Mouse (Mus musculus) liver, embryonic 16.5 days (tissue): ENCODE data around the gene Sptbn4. TPM values are rescaled to one million over a fixed set of nuclear protein-coding genes. Genes with fewer than 3 reads are reported as not detected.

Source experiments
- ATAC-seq: fragments of 200-750 bp; cut with Nextera tagmentation; 2 replicates; pipeline ENCODE4 v1.8.0; 2017; ENCODE audit warnings: low read depth, mild to moderate bottlenecking, moderate number of reproducible peaks, moderate library complexity
- H3K27ac ChIP-seq: fragments of 300-500 bp; sonication (generic); 2 replicates; pipeline ENCODE4 v1.5.1; 2014; ENCODE audit warnings: mild to moderate bottlenecking, low read length
- H3K27me3 ChIP-seq: fragments of 300-500 bp; sonication (generic); 2 replicates; pipeline ENCODE4 v1.6.1; 2014; ENCODE audit warnings: low read depth, low read length, mixed read lengths; ENCODE audit not compliant: control insufficient read depth, insufficient read depth
- H3K36me3 ChIP-seq: fragments of 300-500 bp; sonication (generic); 2 replicates; pipeline ENCODE4 v1.6.1; 2014; ENCODE audit warnings: mild to moderate bottlenecking; ENCODE audit not compliant: control insufficient read depth, insufficient read depth
- H3K4me1 ChIP-seq: fragments of 300-500 bp; sonication (generic); 2 replicates; pipeline ENCODE4 v1.6.1; 2014; ENCODE audit warnings: low read depth, low read length, mixed read lengths; ENCODE audit not compliant: control insufficient read depth
- H3K4me2 ChIP-seq: fragments of 300-500 bp; sonication (generic); 2 replicates; pipeline ENCODE4 v1.6.1; 2014; ENCODE audit warnings: low read depth, low read length, mixed read lengths
- H3K4me3 ChIP-seq: fragments of 300-500 bp; sonication (generic); 2 replicates; pipeline ENCODE4 v1.5.1; 2014; ENCODE audit warnings: low read depth, mild to moderate bottlenecking, low read length
- H3K9ac ChIP-seq: fragments of 300-500 bp; sonication (generic); 2 replicates; pipeline ENCODE4 v1.6.1; 2014; ENCODE audit warnings: low read depth, low read length
- H3K9me3 ChIP-seq: fragments of 300-500 bp; sonication (generic); replicated peaks from 2 replicates; pipeline ENCODE4 v1.6.1; 2016; ENCODE audit warnings: low read length; ENCODE audit not compliant: control insufficient read depth
- WGBS: fragments of 180-500 bp; shearing (Covaris S2); extraction: QIAGEN DNeasy Blood & Tissue Kit; methylation state at CpG from one replicate; pipeline ENCODE4 v1.1.7; 2014; ENCODE audit not compliant: insufficient replicate concordance; 5-methylcytosine and 5-hydroxymethylcytosine counted together
- polyA plus RNA-seq: library from polyadenylated mRNA; unstranded; fragments of >200 nt; fragmentation: Nextera tagmentation; extraction: Ambion mirVana; gene quantifications from 2 replicates; pipeline ENCODE4 v1.2.1, GENCODE M21; 2015

Gene Sptbn4
- polyA plus RNA-seq, 1 experiment from 2014 or later = 0.02 TPM

- Histone ChIP-seq H3K27ac (no peak overlapping the region), H3K36me3 (peaks cover 47% of the 10 kb centered on the region), H3K4me1 (peaks cover 2% of the 10 kb centered on the region; the same call in 1 of the 2 replicates), H3K4me2 (no peak overlapping the region), H3K9me3 (no peaks in the 10 kb centered on the region), H3K4me3 (no peak overlapping the region), H3K9ac (no peak overlapping the region), H3K27me3 (no peaks in the 10 kb centered on the region)
- no peak for ATAC-seq
- 63% methylated on average over 4 of the region's 4 CpGs for WGBS
These were observed 20.2 kb upstream of the Sptbn4 start for GRCm38 (mm10) chr7:27467648-27468047.

DNA sequence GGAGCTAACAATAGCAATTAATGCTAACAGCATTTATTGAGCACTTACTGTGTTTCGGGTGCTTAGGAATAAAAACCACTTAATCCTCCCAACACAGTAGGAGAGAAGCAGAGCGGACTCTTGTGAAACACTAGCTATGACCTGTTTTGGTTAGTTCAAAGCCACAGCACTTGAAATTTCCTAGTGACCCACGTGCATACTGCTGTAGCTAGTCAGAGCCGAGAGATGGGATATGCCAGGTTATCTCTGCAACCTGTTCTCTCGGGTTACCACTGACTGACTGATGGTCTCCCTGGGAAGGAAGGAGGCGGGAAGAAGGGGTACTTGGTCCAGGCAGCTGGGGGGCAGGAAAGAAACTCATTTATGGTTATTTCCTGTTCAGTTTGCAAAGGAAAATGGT is 13.0 kb upstream of the Sptbn4 start:
- 56% methylated on average over 6 of the region's 6 CpGs for WGBS
- no peak overlapping the region for H3K4me2 ChIP-seq
- peaks cover 34% of the 10 kb centered on the region for H3K4me1 ChIP-seq
- H3K27me3 ChIP-seq = no peaks in the 10 kb centered on the region
- no peak overlapping the region; the same call in 1 of the 2 replicates for H3K27ac ChIP-seq
- H3K36me3 ChIP-seq = peaks cover 84% of the 10 kb centered on the region
- no peak overlapping the region for H3K9ac ChIP-seq
- no peak overlapping the region for H3K4me3 ChIP-seq
- no peaks in the 10 kb centered on the region for H3K9me3 ChIP-seq
- no peak for ATAC-seq

- H3K4me3 ChIP-seq = no peak overlapping the region
- 36% methylated on average over 5 of the region's 5 CpGs for WGBS
- H3K27me3 ChIP-seq = no peaks in the 10 kb centered on the region
- H3K4me1 ChIP-seq = peaks cover 43% of the 10 kb centered on the region
- H3K9me3 ChIP-seq = no peaks in the 10 kb centered on the region
- H3K36me3 ChIP-seq = peaks cover 80% of the 10 kb centered on the region
- ATAC-seq = peak; percentile 25
- no peak overlapping the region for H3K4me2 ChIP-seq
- H3K27ac ChIP-seq = peak overlapping the region; percentile 46
- no peak overlapping the region for H3K9ac ChIP-seq
These were observed 12.2 kb upstream of the Sptbn4 start for GRCm38 (mm10) chr7:27459640-27460039.

DNA sequence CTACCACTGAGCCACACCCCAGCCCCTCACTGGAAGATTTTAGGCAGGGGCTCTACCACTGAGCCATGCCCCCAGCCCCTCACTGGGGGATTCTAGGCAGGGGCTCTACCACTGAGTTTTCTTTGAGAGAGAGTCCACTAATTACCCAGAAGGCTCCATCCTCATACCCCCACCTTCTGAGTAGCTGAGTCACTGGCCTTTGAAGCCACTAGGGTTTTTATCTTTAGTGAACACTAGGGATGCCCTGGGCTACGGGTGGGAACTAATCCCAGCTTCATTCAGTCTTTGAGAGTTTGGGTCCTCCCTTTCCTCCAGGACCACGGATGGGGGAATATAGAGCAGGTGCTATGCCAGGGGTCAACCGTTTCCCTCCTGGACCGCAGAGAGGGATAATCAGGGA is 11.1 kb upstream of the Sptbn4 start:
- WGBS = 59% methylated on average over 4 of the region's 4 CpGs
- no peak overlapping the region for H3K9ac ChIP-seq

GRCm38 (mm10) chr7:27455273-27455672 is 7.8 kb upstream of the Sptbn4 start:
- H3K9me3 ChIP-seq = no peaks in the 10 kb centered on the region
- H3K4me3 ChIP-seq = no peak overlapping the region; the same call in 1 of the 2 replicates
- 74% methylated on average over 3 of the region's 3 CpGs for WGBS
- peak overlapping the region; percentile 51; the same call in 1 of the 2 replicates for H3K4me2 ChIP-seq
- ATAC-seq = no peak
- peak overlapping the region; percentile 48 for H3K9ac ChIP-seq
- H3K4me1 ChIP-seq = peaks cover 75% of the 10 kb centered on the region
- peaks cover 63% of the 10 kb centered on the region for H3K36me3 ChIP-seq
- no peaks in the 10 kb centered on the region for H3K27me3 ChIP-seq
- H3K27ac ChIP-seq = peak overlapping the region; percentile 86

More for the DNA sequence above, 11.1 kb upstream of the Sptbn4 start:
- Histone ChIP-seq H3K4me3 (no peak overlapping the region), H3K4me1 (peaks cover 51% of the 10 kb centered on the region), H3K36me3 (peaks cover 75% of the 10 kb centered on the region), H3K27ac (peak overlapping the region; percentile 67), H3K9me3 (no peaks in the 10 kb centered on the region), H3K27me3 (no peaks in the 10 kb centered on the region), H3K4me2 (no peak overlapping the region)
- peak; percentile 58 for ATAC-seq

DNA sequence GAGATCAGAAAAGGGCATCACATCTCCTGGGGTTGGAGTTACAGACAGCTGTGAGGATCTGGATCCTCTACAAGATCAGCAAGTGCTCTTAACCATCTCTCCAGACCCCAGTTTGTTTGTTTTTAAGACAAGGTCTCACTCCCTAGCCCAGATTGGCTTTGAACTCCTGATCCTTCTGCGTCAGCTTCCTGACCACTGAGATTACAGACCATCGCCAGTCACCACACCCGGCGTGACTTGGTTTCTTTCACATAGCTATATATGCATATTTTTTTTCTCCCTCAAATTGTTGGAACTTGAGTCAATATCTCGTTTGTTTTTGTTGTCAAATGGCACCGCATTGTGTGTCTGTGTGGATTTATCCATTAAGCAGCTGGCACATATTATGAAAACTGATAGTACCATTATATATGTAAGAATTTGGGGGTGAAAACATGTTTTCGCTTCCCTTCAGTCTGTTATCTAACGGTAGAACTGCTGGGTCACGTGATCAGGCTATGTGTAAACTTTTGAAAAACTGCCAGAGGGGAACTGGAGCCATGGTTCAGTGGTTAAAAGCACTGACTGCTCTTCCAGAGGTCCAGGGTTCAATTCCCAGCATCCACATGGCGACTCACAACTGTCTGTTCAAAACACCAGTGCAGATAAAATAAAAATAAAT is 7.1 kb upstream of the Sptbn4 start:
- Histone ChIP-seq H3K9ac (peak overlapping the region; percentile 48), H3K27me3 (no peaks in the 10 kb centered on the region), H3K27ac (peak overlapping the region; percentile 86), H3K4me2 (peak overlapping the region; percentile 51), H3K36me3 (peaks cover 56% of the 10 kb centered on the region), H3K4me1 (peaks cover 77% of the 10 kb centered on the region), H3K4me3 (peak overlapping the region; percentile 44), H3K9me3 (no peaks in the 10 kb centered on the region)
- 15% methylated on average over 10 of the region's 10 CpGs for WGBS
- peak; percentile 70 for ATAC-seq

GRCm38 (mm10) chr7:27452206-27452770 is 4.8 kb upstream of the Sptbn4 start:
- H3K9me3 ChIP-seq = no peaks in the 10 kb centered on the region
- H3K4me1 ChIP-seq = peaks cover 59% of the 10 kb centered on the region
- H3K4me3 ChIP-seq = peak overlapping the region; percentile 45
- peak overlapping the region; percentile 47 for H3K9ac ChIP-seq
- peaks cover under 1% of the 10 kb centered on the region; the same call in 1 of the 2 replicates for H3K27me3 ChIP-seq
- peak overlapping the region; percentile 87 for H3K4me2 ChIP-seq
- WGBS = 62% methylated on average over 13 of the region's 13 CpGs
- no peak for ATAC-seq
- H3K27ac ChIP-seq = peak overlapping the region; percentile 86
- peaks cover 39% of the 10 kb centered on the region for H3K36me3 ChIP-seq

DNA sequence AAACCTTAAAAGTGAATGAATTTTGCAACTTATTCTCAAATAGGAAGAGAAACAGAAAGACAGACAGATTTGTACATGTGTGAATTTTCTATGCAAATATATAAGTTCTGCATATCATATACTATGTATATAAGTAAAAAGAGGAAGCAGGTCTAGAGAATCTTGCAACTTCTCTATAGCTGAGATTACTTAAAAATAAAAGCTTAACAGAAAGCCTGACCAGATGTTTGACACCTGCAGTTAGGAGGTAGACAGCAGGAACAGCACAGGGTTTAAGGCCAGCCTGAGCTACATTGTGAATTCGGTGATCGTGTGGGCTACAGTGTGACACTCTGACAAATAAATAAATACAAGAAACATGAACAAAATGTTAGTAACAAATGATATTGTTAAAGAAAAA is 3.9 kb upstream of the Sptbn4 start:
- H3K4me1 ChIP-seq = peaks cover 63% of the 10 kb centered on the region
- peaks cover 32% of the 10 kb centered on the region for H3K36me3 ChIP-seq
- no peak for ATAC-seq
- peak overlapping the region; percentile 87 for H3K4me2 ChIP-seq
- H3K27me3 ChIP-seq = peaks cover 10% of the 10 kb centered on the region
- H3K27ac ChIP-seq = peak overlapping the region; percentile 86; the same call in 1 of the 2 replicates
- H3K9me3 ChIP-seq = no peaks in the 10 kb centered on the region
- H3K9ac ChIP-seq = 0 out of 2 replicates have a peak overlapping the region, but pooled peaks have one; percentile 16
- 77% methylated on average over 2 of the region's 2 CpGs for WGBS
- H3K4me3 ChIP-seq = peak overlapping the region; percentile 74

GRCm38 (mm10) chr7:27449256-27449862 is 1.9 kb upstream of the Sptbn4 start:
- Histone ChIP-seq H3K9me3 (no peaks in the 10 kb centered on the region), H3K4me2 (peak overlapping the region; percentile 87), H3K4me3 (peak overlapping the region; percentile 74), H3K4me1 (peaks cover 52% of the 10 kb centered on the region), H3K27me3 (peaks cover 30% of the 10 kb centered on the region), H3K27ac (peak overlapping the region; percentile 99), H3K36me3 (peaks cover 23% of the 10 kb centered on the region), H3K9ac (peak overlapping the region; percentile 88)
- 0 out of 2 replicates have a peak, but pooled peaks have one; percentile 8 for ATAC-seq
- WGBS = 25% methylated on average over 10 of the region's 10 CpGs
